Mouse (Mus musculus) left cerebral cortex, postnatal 10 days (tissue): ENCODE measurements at regions not wholly inside any gene's neighbourhood (a gene's known extent, or its start where the extent isn't known, plus 50 kb on each side); places are given as distances from the start of the nearest gene placed in this dataset.

Experiments used
- DNase-seq, 2 experiments: peaks; one replicate each; pipeline ENCODE4 v3.0.0; 2021 to 2022; ENCODE audit warnings: low spot score in 2 of 2, mixed read lengths in 1 of 2; ENCODE audit errors: extremely low spot score in 1 of 2
- intact Hi-C: fragments of 180-260 bp; cut with DNase I; formaldehyde crosslinking; loops from one replicate; pipeline ENCODE4 v1.15.1; 2025

- intact Hi-C loops = no loop called here
- DNase-seq = no peak
Observed at GRCm38 (mm10) chr6:18665992-18666391, 151.3 kb upstream of the Cttnbp2 start.

GRCm38 (mm10) chr6:18666543-18666942, 151.9 kb upstream of the Cttnbp2 start:
- intact Hi-C loops = no loop called here
- DNase-seq = no peak

GRCm38 (mm10) chr6:18670677-18671076, 156.0 kb upstream of the Cttnbp2 start:
- intact Hi-C loops = no loop called here
- DNase-seq = no peak

- intact Hi-C loops = no loop called here
- no peak for DNase-seq
Observed at GRCm38 (mm10) chr6:18674584-18675250, 160.1 kb upstream of the Cttnbp2 start.

GRCm38 (mm10) chr6:18677131-18677530, 162.5 kb upstream of the Cttnbp2 start:
- intact Hi-C loops = no loop called here

GRCm38 (mm10) chr6:18680712-18681111, 166.1 kb upstream of the Cttnbp2 start:
- no peak for DNase-seq
- intact Hi-C loops = no loop called here

More at GRCm38 (mm10) chr6:18677131-18677530, 162.5 kb upstream of the Cttnbp2 start:
- DNase-seq = no peak

- intact Hi-C loops = no loop called here
- DNase-seq = peak in 1 of 2 experiments; percentile 25
Observed at GRCm38 (mm10) chr6:18682043-18682442, 166.3 kb upstream of the Lsm8 start.

GRCm38 (mm10) chr6:18688652-18689348, 159.6 kb upstream of the Lsm8 start:
- DNase-seq = no peak
- intact Hi-C loops = no loop called here

GRCm38 (mm10) chr6:18697536-18697935, 150.8 kb upstream of the Lsm8 start:
- no peak for DNase-seq
- intact Hi-C loops = no loop called here

GRCm38 (mm10) chr6:18698989-18699728, 149.2 kb upstream of the Lsm8 start:
- intact Hi-C loops = no loop called here

GRCm38 (mm10) chr6:18699729-18700386, 148.5 kb upstream of the Lsm8 start:
- intact Hi-C loops = no loop called here
- no peak for DNase-seq

More at GRCm38 (mm10) chr6:18698989-18699728, 149.2 kb upstream of the Lsm8 start:
- no peak for DNase-seq

- intact Hi-C loops = no loop called here
- DNase-seq = no peak
Observed at GRCm38 (mm10) chr6:18710763-18711162, 137.6 kb upstream of the Lsm8 start.

- intact Hi-C loops = no loop called here
- peak in 1 of 2 experiments; percentile 4 for DNase-seq
Observed at GRCm38 (mm10) chr6:18748859-18749258, 99.5 kb upstream of the Lsm8 start.

GRCm38 (mm10) chr6:18764536-18764935, 83.8 kb upstream of the Lsm8 start:
- DNase-seq = no peak
- intact Hi-C loops = no loop called here

GRCm38 (mm10) chr6:18795390-18795789, 53.0 kb upstream of the Lsm8 start:
- intact Hi-C loops = no loop called here
- DNase-seq = no peak

- intact Hi-C loops = no loop called here
- no peak for DNase-seq
Observed at GRCm38 (mm10) chr6:18795847-18796246, 52.5 kb upstream of the Lsm8 start.

- intact Hi-C loops = no loop called here
- no peak for DNase-seq
Observed at GRCm38 (mm10) chr6:18796540-18796939, 51.8 kb upstream of the Lsm8 start.
